Comparison of ENCODE assay signal across 25 mouse cellular contexts in the genomic region with DNA sequence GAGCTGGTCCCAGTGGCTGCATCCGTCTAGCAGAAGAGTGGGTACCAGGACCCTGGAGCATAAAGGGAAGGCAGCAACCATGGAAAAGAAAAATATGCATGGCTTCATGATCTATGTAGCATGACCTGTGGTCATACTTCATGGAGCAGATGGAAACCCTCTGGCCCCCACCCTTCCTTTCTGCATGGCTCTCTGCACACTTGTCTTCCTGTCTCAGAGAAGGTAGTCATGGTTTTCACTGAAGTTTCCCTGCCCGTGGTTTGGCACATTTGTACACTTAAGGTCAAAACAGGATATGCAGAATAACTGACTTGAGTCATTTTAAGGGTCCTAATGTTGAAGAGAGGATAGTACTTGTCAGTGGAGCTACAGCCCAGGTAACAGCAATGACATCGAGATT. TPM values are rescaled to one million over a fixed set of nuclear protein-coding genes. Genes with fewer than 3 reads are reported as not detected.
DNase-seq lines count a peak whose midpoint lies in the region; ATAC-seq and TF ChIP-seq lines count a peak whose summit lies in the region.
"Had no signal": no experiment of that assay in that cellular context is flagged by ENCODE, and none has a peak within 500 bp of the region (broad histone marks: within the 10 kb centered on the region; RNA-seq: fewer than 3 reads in every experiment).

No protein-coding gene starts in this region.

- H3K4me1 ChIP-seq in lung, adult 2 months (ENCODE audit: control insufficient read depth, insufficient read depth, low read length), result no peaks in the 10 kb centered on the region
- no peaks in the 10 kb centered on the region for H3K4me1 ChIP-seq in midbrain, embryonic 16.5 days (ENCODE audit: control insufficient read depth, insufficient read depth, low read length)
- H3K4me1 ChIP-seq: embryonic facial prominence, embryonic 12.5 days; embryonic facial prominence, embryonic 15.5 days; hindbrain, embryonic 12.5 days; hindbrain, embryonic 15.5 days had no signal

- H3K36me3 ChIP-seq in midbrain, embryonic 16.5 days (ENCODE audit: control insufficient read depth, insufficient read depth, low read length), result no peaks in the 10 kb centered on the region
- H3K36me3 ChIP-seq: embryonic facial prominence, embryonic 12.5 days; embryonic facial prominence, embryonic 15.5 days; G1E; hindbrain, embryonic 12.5 days; hindbrain, embryonic 15.5 days had no signal

- no peaks in the 10 kb centered on the region for H3K27me3 ChIP-seq in midbrain, embryonic 16.5 days (ENCODE audit: control insufficient read depth, insufficient read depth, low read depth, low read length)
- H3K27me3 ChIP-seq: embryonic facial prominence, embryonic 12.5 days; embryonic facial prominence, embryonic 15.5 days; hindbrain, embryonic 12.5 days; hindbrain, embryonic 15.5 days had no signal

- H3K27ac ChIP-seq in midbrain, embryonic 16.5 days (ENCODE audit: low read length), result no peak overlapping the region
- H3K27ac ChIP-seq: embryonic facial prominence, embryonic 12.5 days; embryonic facial prominence, embryonic 15.5 days; gastrocnemius, adult 2 months; hindbrain, embryonic 12.5 days; hindbrain, embryonic 15.5 days had no signal

- H3K9ac ChIP-seq in midbrain, embryonic 16.5 days (ENCODE audit: low read depth, low read length), result no peak overlapping the region
- H3K9ac ChIP-seq: embryonic facial prominence, embryonic 12.5 days; embryonic facial prominence, embryonic 15.5 days; forebrain, postnatal 0 days; hindbrain, embryonic 12.5 days; hindbrain, embryonic 15.5 days had no signal

- no peak overlapping the region for H3K4me3 ChIP-seq in lung, adult 2 months (replicated peaks; ENCODE audit: extremely low read depth, low read depth, low read length)
- H3K4me3 ChIP-seq in midbrain, embryonic 16.5 days (ENCODE audit: low read depth, low read length), result no peak overlapping the region
- H3K4me3 ChIP-seq: embryonic facial prominence, embryonic 12.5 days; embryonic facial prominence, embryonic 15.5 days; gastrocnemius, adult 2 months; hindbrain, embryonic 12.5 days; hindbrain, embryonic 15.5 days had no signal

- no peak for TF ChIP-seq CTCF in lung, adult 2 months (IDR thresholded peaks at IDR 0.05; ENCODE audit: insufficient read depth, low read length)

- H3K4me2 ChIP-seq in midbrain, embryonic 16.5 days (ENCODE audit: low read length), result no peak overlapping the region
- H3K4me2 ChIP-seq: embryonic facial prominence, embryonic 12.5 days; embryonic facial prominence, embryonic 15.5 days; heart, embryonic 11.5 days; hindbrain, embryonic 12.5 days; hindbrain, embryonic 15.5 days had no signal

- peak; percentile 39; the same call in 1 of the 2 replicates for ATAC-seq in neutrophil, adult 5-6 weeks (ENCODE audit: extremely low read depth, insufficient number of reproducible peaks, low FRiP score, poor library complexity, severe bottlenecking)
- no peak for ATAC-seq in midbrain, embryonic 16.5 days
- ATAC-seq: forebrain, embryonic 14.5 days; forebrain, postnatal 0 days; Patski had no signal

- H3K9me3 ChIP-seq in midbrain, embryonic 16.5 days (replicated peaks; ENCODE audit: control insufficient read depth, low read length, poor library complexity, severe bottlenecking), result no peaks in the 10 kb centered on the region
- H3K9me3 ChIP-seq: embryonic facial prominence, embryonic 12.5 days; embryonic facial prominence, embryonic 15.5 days; hindbrain, embryonic 12.5 days; hindbrain, embryonic 15.5 days had no signal

- WGBS in lung, adult 2 months, result 69% methylated on average over 3 of the region's 3 CpGs
- 89% methylated on average over 3 of the region's 3 CpGs for WGBS in midbrain, embryonic 16.5 days

- TF ChIP-seq POLR2A in lung, adult 2 months (IDR thresholded peaks at IDR 0.05; ENCODE audit: borderline replicate concordance, extremely low read depth, low read depth, low read length), result no peak

- peak; percentile 5 for DNase-seq in lung, postnatal 25 days (ENCODE audit: low spot score)
- no peak for DNase-seq in lung, adult 2 months
- peak; percentile 74 to 75 for DNase-seq in spleen, postnatal 36 days (ENCODE audit: low spot score in 2 of 2)
- no peak for DNase-seq in spleen, postnatal 14 days (ENCODE audit: low spot score in 2 of 2)
- DNase-seq: adrenal gland, postnatal 10 days; adrenal gland, postnatal 36 days; cerebellum, adult 18-20 months; cerebellum, adult 9-10 months; cerebellum, postnatal 14 days; forebrain, postnatal 0 days; gastrocnemius, adult 2 months; gastrocnemius, postnatal 14 days; heart, adult 11 months had no signal

RNA-seq across cellular contexts. Expression of a gene that starts 16.8 kb away (rescaled TPM):
- 0.03 TPM in 1 of 2 replicates, not detected in the other for polyA plus RNA-seq in lung, adult 2 months (2012; rRNA removed)
- 0.12 TPM in 1 of 2 replicates, not detected in the other for total RNA-seq in neutrophil, adult 5-6 weeks (2017)
- polyA plus RNA-seq in midbrain, embryonic 16.5 days (2015; fragmentation: Nextera tagmentation; extraction: Ambion mirVana), result 7.6 and 7.8 TPM in 2 replicates
- total RNA-seq: adrenal gland, postnatal 36 days; gastrocnemius, adult 2 months; heart, postnatal 25 days; hematopoietic stem cell, adult 5-6 weeks had no signal
- polyA plus RNA-seq: G1E had no signal

Comparison
In these comparisons a context has a peak if more than half of its experiments do, and no peak if none do; other contexts are left out.
1. DNase-seq: peak in lung, postnatal 25 days (single experiment) and spleen, postnatal 36 days (2 of 2); none in lung, adult 2 months (single experiment) and spleen, postnatal 14 days (0 of 2).